Mouse (Mus musculus) CD4-positive, CD25-positive, alpha-beta regulatory T cell, adult 4 months (primary cell): ENCODE results near the gene Nt5c3. TPM values are rescaled to one million over a fixed set of nuclear protein-coding genes. Genes with fewer than 3 reads are reported as not detected.

ENCODE experiments used
- ATAC-seq: one replicate; pipeline ENCODE4 v1.8.0; 2017
- polyA plus RNA-seq, 2 experiments: library from polyadenylated mRNA; unstranded; fragments of 100-300 nt; shearing (Covaris generic); gene quantifications; one replicate each; pipeline ENCODE4 v1.2.1; 2017

Nt5c3 gene
- polyA plus RNA-seq, 2 experiments from 2014 or later: 57.3 to 63.7 TPM

- no peak for ATAC-seq
Observed at GRCm38 (mm10) chr6:56834769-56835168, 89.0 kb downstream of the Nt5c3 start.

GRCm38 (mm10) chr6:56832830-56833229 lies 90.9 kb downstream of the Nt5c3 start:
- ATAC-seq: no peak

DNA sequence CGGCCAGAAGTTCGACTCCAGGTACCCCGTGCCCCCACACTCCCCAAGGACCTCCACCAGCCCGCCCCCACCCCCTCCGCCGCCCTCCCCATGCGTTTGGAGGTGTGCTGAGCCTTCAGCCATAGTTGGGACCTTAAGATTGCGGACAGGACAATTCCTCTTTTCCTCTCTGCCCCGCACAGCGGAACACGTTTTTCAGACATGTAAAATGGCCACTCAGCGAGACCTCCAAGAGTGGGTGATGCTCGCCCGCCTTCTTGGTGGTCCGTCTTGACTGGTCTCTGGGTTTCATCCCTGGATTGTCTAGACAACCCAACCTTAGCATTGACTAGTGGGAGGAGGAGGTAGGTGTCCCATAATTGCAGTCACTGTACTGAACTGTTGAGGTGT lies 91.3 kb downstream of the Nt5c3 start:
- ATAC-seq: no peak

Other genes starting within 250 kb of the Nt5c3 start
- gene Lsm5, start 219.2 kb downstream of the Nt5c3 start, polyA plus RNA-seq: 100 to 1,000 TPM in 1 of 2 experiments, 10 to 100 TPM in 1; 85.6 to 125 TPM
- gene Avl9, start 209.0 kb downstream of the Nt5c3 start, polyA plus RNA-seq: 10 to 100 TPM; 12.9 to 14.6 TPM
- 10 to 100 TPM; 22.9 to 27.2 TPM for gene Kbtbd2, start 126.1 kb downstream of the Nt5c3 start, polyA plus RNA-seq
- not detected for gene Fkbp9, start 91.9 kb downstream of the Nt5c3 start, polyA plus RNA-seq
- gene Vmn1r4, start 83 bp upstream of the Nt5c3 start, polyA plus RNA-seq: under 1 TPM in 1 of 2 experiments, not detected in 1; 0.16 TPM
- not detected for gene Vmn1r5, start 46.3 kb upstream of the Nt5c3 start, polyA plus RNA-seq
- not detected for gene Vmn1r6, start 73.3 kb upstream of the Nt5c3 start, polyA plus RNA-seq
- not detected for gene Vmn1r7, start 101.4 kb upstream of the Nt5c3 start, polyA plus RNA-seq
- not detected for gene Vmn1r8, start 108.4 kb upstream of the Nt5c3 start, polyA plus RNA-seq
- gene Vmn1r9, start 142.9 kb upstream of the Nt5c3 start, polyA plus RNA-seq: not detected
- not detected for gene Vmn1r10, start 185.5 kb upstream of the Nt5c3 start, polyA plus RNA-seq
- gene Vmn1r11, start 209.5 kb upstream of the Nt5c3 start, polyA plus RNA-seq: not detected
- gene Vmn1r12, start 233.0 kb upstream of the Nt5c3 start, polyA plus RNA-seq: not detected